Mouse (Mus musculus): ENCODE measurements around the gene Slc10a4. TPM values are rescaled to one million over a fixed set of nuclear protein-coding genes. Genes with fewer than 3 reads are reported as not detected.

Slc10a4 gene
- 17.1 and 29.3 TPM in 2 replicates for polyA plus RNA-seq (2015; fragmentation: Nextera tagmentation; extraction: Ambion mirVana)

DNA sequence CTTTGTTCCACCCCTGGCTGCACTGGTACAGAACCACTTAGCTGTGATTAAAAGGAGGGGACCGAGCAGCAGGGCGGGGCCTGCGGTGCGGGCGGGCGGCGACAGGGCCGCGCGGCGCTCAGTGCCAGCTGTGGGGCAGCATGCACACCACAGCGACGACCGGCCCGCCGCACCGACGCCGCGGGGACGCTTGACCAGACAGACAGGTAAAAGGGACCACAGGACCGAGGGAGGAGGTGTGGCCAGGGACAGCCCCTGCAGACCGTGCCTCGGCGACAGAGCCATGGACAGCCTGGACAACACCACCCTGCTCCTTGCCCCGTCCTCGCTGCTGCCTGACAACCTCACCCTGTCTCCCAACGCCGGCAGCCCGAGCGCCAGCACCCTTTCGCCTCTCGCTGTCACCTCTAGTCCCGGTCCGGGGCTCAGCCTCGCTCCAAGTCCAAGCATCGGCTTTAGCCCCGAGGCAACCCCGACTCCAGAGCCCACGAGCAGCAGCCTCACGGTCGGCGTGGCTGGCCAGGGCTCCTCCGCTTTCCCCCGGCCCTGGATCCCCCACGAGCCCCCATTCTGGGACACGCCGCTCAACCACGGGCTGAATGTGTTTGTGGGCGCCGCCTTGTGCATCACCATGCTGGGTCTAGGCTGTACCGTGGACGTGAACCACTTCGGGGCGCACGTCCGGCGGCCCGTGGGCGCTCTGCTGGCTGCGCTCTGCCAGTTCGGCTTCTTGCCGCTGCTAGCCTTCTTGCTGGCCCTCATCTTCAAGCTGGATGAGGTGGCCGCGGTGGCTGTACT, at the start of gene Slc10a4:
TSS of gene Slc10a4 (plus strand) at position 100 of the 798 bp plus-strand sequence.
- Histone ChIP-seq H3K4me1 (replicated peaks; ENCODE audit: control insufficient read depth, insufficient read depth, low read length) (peaks cover 8% of the 10 kb centered on the region), H3K4me3 (replicated peaks; ENCODE audit: low read length) (peak within 1 kb of the TSS; percentile 50), H3K9me3 (ENCODE audit: control insufficient read depth, low read length) (no peaks in the 10 kb centered on the region), H3K4me2 (ENCODE audit: low read length) (peak within 1 kb of the TSS; percentile 74), H3K9ac (replicated peaks; ENCODE audit: low read depth, low read length) (peak within 1 kb of the TSS; percentile 63), H3K27ac (ENCODE audit: low read length) (no peak within 1 kb of the TSS), H3K36me3 (ENCODE audit: control insufficient read depth, insufficient read depth) (no peaks in the 10 kb centered on the region), H3K27me3 (replicated peaks; ENCODE audit: control insufficient read depth, insufficient read depth, low read length) (no peaks in the 10 kb centered on the region; the same call in 1 of the 2 replicates)
- peak; percentile 92 for ATAC-seq
- WGBS, result 6% methylated on average over 65 of the region's 65 CpGs

DNA sequence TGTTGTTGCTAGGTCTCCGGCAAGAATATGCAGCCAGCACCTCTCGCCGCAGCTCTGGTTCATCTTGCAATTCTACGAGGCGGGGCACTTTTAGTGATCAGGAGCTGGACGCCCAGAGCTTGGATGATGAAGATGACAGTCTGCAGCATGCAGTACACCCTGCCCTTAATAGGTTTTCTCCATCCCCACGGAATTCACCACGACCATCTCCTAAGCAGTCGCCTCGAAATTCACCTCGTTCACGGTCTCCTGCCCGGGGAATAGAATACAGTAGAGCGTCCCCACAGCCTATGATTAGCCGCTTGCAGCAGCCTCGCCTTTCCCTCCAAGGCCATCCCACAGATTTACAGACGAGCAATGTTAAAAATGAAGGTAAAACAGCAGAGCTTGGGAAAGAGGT, 49.4 kb upstream of the Slc10a4 start:
- 93% methylated on average over 17 of the region's 17 CpGs for WGBS
- Histone ChIP-seq H3K9me3 (ENCODE audit: control insufficient read depth, low read length) (no peaks in the 10 kb centered on the region), H3K4me2 (ENCODE audit: low read length) (no peak overlapping the region), H3K9ac (replicated peaks; ENCODE audit: low read depth, low read length) (no peak overlapping the region), H3K27ac (ENCODE audit: low read length) (no peak overlapping the region), H3K36me3 (ENCODE audit: control insufficient read depth, insufficient read depth) (peaks cover 9% of the 10 kb centered on the region; the same call in 1 of the 2 replicates), H3K27me3 (replicated peaks; ENCODE audit: control insufficient read depth, insufficient read depth, low read length) (no peaks in the 10 kb centered on the region), H3K4me3 (replicated peaks; ENCODE audit: low read length) (no peak overlapping the region), H3K4me1 (replicated peaks; ENCODE audit: control insufficient read depth, insufficient read depth, low read length) (no peaks in the 10 kb centered on the region)
- ATAC-seq, result no peak

DNA sequence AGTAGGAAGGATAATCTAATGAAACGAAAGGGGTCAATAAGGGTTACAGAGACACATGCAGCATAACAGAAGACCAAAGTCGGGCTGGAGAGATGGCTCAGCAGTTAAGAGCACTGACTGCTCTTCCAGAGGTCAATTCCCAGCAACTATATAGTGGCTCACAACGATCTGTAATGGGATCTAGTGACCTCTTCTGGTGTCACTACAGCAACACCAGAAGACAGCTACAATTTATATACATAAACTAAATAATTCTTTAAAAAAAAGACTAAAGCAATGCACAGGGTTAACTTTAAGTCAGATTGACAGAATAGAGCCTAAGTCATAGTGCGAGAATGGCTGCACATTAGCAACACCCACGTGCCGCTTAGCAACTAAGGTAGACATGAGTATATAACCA, 46.6 kb upstream of the Slc10a4 start:
- H3K27ac ChIP-seq (ENCODE audit: low read length), result no peak overlapping the region
- no peaks in the 10 kb centered on the region for H3K9me3 ChIP-seq (ENCODE audit: control insufficient read depth, low read length)
- peaks cover 9% of the 10 kb centered on the region; the same call in 1 of the 2 replicates for H3K36me3 ChIP-seq (ENCODE audit: control insufficient read depth, insufficient read depth)
- H3K27me3 ChIP-seq (replicated peaks; ENCODE audit: control insufficient read depth, insufficient read depth, low read length), result no peaks in the 10 kb centered on the region
- no peak overlapping the region for H3K4me2 ChIP-seq (ENCODE audit: low read length)
- no peak for ATAC-seq
- H3K4me1 ChIP-seq (replicated peaks; ENCODE audit: control insufficient read depth, insufficient read depth, low read length), result no peaks in the 10 kb centered on the region
- 85% methylated on average over 6 of the region's 6 CpGs for WGBS
- H3K9ac ChIP-seq (replicated peaks; ENCODE audit: low read depth, low read length), result no peak overlapping the region
- no peak overlapping the region for H3K4me3 ChIP-seq (replicated peaks; ENCODE audit: low read length)

DNA sequence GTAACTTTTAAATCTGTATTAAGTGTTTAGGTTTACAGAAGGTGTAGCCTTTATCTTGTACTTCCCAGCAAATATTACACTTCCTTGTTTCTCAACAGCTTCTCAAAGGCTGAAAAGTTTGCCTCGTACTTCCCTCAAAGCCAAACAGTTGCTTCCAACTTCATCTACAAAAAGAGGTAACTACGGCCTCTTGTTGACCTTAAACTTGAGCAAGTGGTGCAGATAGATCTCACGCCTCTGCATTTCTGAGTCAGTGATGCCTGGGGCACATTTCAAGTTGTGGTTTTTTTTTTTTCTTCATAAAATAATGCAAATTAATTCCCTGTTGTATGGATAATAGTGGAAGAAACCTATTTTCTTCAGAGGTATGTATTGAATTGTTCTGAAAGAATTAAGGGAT, 41.0 kb upstream of the Slc10a4 start:
- H3K27me3 ChIP-seq (replicated peaks; ENCODE audit: control insufficient read depth, insufficient read depth, low read length), result no peaks in the 10 kb centered on the region
- H3K4me1 ChIP-seq (replicated peaks; ENCODE audit: control insufficient read depth, insufficient read depth, low read length), result no peaks in the 10 kb centered on the region
- H3K27ac ChIP-seq (ENCODE audit: low read length), result no peak overlapping the region
- H3K9me3 ChIP-seq (ENCODE audit: control insufficient read depth, low read length), result no peaks in the 10 kb centered on the region
- no peak overlapping the region for H3K4me2 ChIP-seq (ENCODE audit: low read length)
- 87% methylated on average over 3 of the region's 3 CpGs for WGBS
- peaks cover 2% of the 10 kb centered on the region; the same call in 1 of the 2 replicates for H3K36me3 ChIP-seq (ENCODE audit: control insufficient read depth, insufficient read depth)
- H3K9ac ChIP-seq (replicated peaks; ENCODE audit: low read depth, low read length), result no peak overlapping the region
- ATAC-seq, result no peak
- no peak overlapping the region for H3K4me3 ChIP-seq (replicated peaks; ENCODE audit: low read length)

DNA sequence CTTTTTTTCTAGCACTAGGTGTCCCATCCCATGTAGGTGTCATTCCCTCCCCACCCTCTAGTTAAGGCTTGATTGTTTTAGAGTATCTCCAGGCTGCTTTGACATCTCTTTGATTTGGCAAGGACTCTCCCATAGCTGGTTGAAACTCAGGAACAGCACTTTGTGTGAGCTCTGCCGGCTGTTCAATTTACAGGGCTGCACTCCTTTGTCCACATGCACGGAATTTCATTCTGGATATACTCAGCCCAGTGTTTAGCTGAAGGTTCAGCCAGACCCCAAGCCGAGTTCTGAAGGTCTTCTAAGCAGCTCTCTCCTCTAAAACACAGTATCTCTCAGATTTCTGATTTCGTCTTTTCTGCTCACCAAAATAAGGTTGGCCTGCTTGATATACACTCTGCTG, 34.2 kb upstream of the Slc10a4 start:
- WGBS, result 49% methylated on average over 4 of the region's 4 CpGs
- Histone ChIP-seq H3K4me2 (ENCODE audit: low read length) (no peak overlapping the region), H3K9ac (replicated peaks; ENCODE audit: low read depth, low read length) (no peak overlapping the region), H3K27ac (ENCODE audit: low read length) (no peak overlapping the region), H3K4me1 (replicated peaks; ENCODE audit: control insufficient read depth, insufficient read depth, low read length) (no peaks in the 10 kb centered on the region), H3K36me3 (ENCODE audit: control insufficient read depth, insufficient read depth) (no peaks in the 10 kb centered on the region; the same call in 1 of the 2 replicates), H3K9me3 (ENCODE audit: control insufficient read depth, low read length) (no peaks in the 10 kb centered on the region), H3K4me3 (replicated peaks; ENCODE audit: low read length) (no peak overlapping the region), H3K27me3 (replicated peaks; ENCODE audit: control insufficient read depth, insufficient read depth, low read length) (no peaks in the 10 kb centered on the region)
- no peak for ATAC-seq

DNA sequence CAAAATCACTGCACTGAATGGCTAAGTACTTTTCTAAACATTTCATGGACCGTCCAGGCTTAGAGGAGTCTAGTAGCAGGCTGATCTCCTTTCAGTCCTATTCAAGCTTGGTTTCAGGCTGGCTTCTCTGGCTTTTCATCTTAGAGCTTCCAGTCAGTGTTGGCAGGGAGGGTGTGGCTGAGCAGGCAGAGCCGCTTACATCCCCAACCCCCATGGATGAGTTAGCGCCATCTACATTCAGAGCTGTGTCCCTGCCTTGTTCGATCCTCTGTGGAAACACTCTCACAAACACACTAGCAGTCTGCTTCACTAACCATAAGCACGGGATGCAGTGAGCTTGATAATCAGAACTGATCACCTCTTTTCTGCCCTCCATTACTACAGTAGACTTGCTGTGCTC, 33.7 kb upstream of the Slc10a4 start:
- Histone ChIP-seq H3K9me3 (ENCODE audit: control insufficient read depth, low read length) (no peaks in the 10 kb centered on the region), H3K36me3 (ENCODE audit: control insufficient read depth, insufficient read depth) (no peaks in the 10 kb centered on the region; the same call in 1 of the 2 replicates), H3K27me3 (replicated peaks; ENCODE audit: control insufficient read depth, insufficient read depth, low read length) (no peaks in the 10 kb centered on the region), H3K27ac (ENCODE audit: low read length) (no peak overlapping the region), H3K4me2 (ENCODE audit: low read length) (no peak overlapping the region), H3K4me3 (replicated peaks; ENCODE audit: low read length) (no peak overlapping the region), H3K9ac (replicated peaks; ENCODE audit: low read depth, low read length) (no peak overlapping the region), H3K4me1 (replicated peaks; ENCODE audit: control insufficient read depth, insufficient read depth, low read length) (no peaks in the 10 kb centered on the region)
- peak; percentile 52; the same call in 1 of the 2 replicates for ATAC-seq
- WGBS, result 38% methylated on average over 5 of the region's 5 CpGs

DNA sequence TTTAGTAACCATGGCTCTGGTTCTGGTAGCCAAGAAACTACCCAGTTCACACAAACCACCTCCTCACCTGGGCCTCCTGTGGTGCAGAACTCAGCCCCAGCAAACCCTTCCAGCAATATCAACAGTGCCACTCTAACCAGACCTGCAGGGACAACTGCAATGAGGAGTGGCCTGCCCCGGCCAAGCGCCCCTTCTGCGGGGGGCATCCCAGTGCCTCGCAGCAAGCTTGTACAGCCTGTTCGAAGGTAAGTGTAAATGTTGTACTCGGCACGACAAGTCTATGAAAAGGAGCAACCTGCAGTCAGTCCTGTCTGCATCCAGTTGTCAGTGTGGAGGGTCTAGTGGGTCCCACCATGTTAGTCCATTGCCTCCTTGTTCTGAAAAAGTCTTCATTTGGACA, 32.1 kb upstream of the Slc10a4 start, which contains the start of gene Gm10135:
TSS of gene Gm10135 (minus strand) at position 101 of the 400 bp plus-strand sequence.
- Histone ChIP-seq H3K9me3 (ENCODE audit: control insufficient read depth, low read length) (no peaks in the 10 kb centered on the region), H3K27ac (ENCODE audit: low read length) (no peak within 1 kb of the TSS), H3K9ac (replicated peaks; ENCODE audit: low read depth, low read length) (no peak within 1 kb of the TSS), H3K4me2 (ENCODE audit: low read length) (no peak within 1 kb of the TSS), H3K27me3 (replicated peaks; ENCODE audit: control insufficient read depth, insufficient read depth, low read length) (no peaks in the 10 kb centered on the region), H3K4me1 (replicated peaks; ENCODE audit: control insufficient read depth, insufficient read depth, low read length) (no peaks in the 10 kb centered on the region), H3K36me3 (ENCODE audit: control insufficient read depth, insufficient read depth) (no peaks in the 10 kb centered on the region; the same call in 1 of the 2 replicates), H3K4me3 (replicated peaks; ENCODE audit: low read length) (no peak within 1 kb of the TSS)
- WGBS, result 97% methylated on average over 7 of the region's 7 CpGs
- ATAC-seq, result no peak

DNA sequence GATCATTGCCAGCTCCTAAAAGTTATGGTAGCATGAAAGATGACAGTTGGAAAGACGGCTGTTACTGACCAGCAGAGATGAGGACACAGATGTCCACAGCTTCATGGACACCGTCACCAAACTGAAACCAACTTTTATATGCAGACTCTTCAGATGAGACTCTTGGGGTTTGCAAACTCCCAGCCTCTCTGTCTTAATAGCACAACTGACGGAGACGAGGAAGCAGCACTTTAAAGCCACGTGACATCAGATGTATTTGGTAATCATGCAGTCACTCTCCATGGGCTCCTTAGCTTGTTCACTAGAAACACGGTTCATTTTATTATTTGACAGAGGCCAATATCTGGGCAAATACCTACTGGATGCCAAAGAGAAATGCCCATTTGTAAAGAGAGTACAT, 30.7 kb upstream of the Slc10a4 start:
- Histone ChIP-seq H3K9me3 (ENCODE audit: control insufficient read depth, low read length) (no peaks in the 10 kb centered on the region), H3K36me3 (ENCODE audit: control insufficient read depth, insufficient read depth) (no peaks in the 10 kb centered on the region), H3K27ac (ENCODE audit: low read length) (no peak overlapping the region), H3K9ac (replicated peaks; ENCODE audit: low read depth, low read length) (no peak overlapping the region), H3K27me3 (replicated peaks; ENCODE audit: control insufficient read depth, insufficient read depth, low read length) (no peaks in the 10 kb centered on the region), H3K4me3 (replicated peaks; ENCODE audit: low read length) (no peak overlapping the region), H3K4me2 (ENCODE audit: low read length) (no peak overlapping the region), H3K4me1 (replicated peaks; ENCODE audit: control insufficient read depth, insufficient read depth, low read length) (no peaks in the 10 kb centered on the region)
- 92% methylated on average over 6 of the region's 6 CpGs for WGBS
- ATAC-seq, result no peak

DNA sequence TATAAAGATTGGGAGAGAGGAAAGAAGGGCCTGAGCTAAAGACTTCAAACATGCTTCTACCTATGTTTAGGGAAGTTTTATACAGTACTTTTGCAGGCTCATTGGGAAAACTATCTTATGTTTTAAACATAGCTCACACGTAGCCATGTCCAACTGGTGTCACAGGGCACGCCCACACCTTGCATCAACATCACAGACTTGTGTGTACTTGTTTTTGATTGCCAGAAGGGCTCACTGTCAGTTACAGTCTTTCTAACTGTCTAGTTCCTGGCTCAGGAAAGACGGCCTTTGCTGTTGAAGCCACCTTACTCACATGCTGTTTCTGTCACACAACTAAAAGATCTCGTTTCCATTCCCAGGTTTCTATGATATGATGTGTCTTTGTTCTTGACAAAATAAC, 30.1 kb upstream of the Slc10a4 start:
- no peaks in the 10 kb centered on the region for H3K4me1 ChIP-seq (replicated peaks; ENCODE audit: control insufficient read depth, insufficient read depth, low read length)
- H3K36me3 ChIP-seq (ENCODE audit: control insufficient read depth, insufficient read depth), result no peaks in the 10 kb centered on the region
- H3K27me3 ChIP-seq (replicated peaks; ENCODE audit: control insufficient read depth, insufficient read depth, low read length), result no peaks in the 10 kb centered on the region
- WGBS, result 89% methylated on average over 4 of the region's 4 CpGs
- no peak overlapping the region for H3K4me2 ChIP-seq (ENCODE audit: low read length)
- H3K27ac ChIP-seq (ENCODE audit: low read length), result no peak overlapping the region
- H3K4me3 ChIP-seq (replicated peaks; ENCODE audit: low read length), result no peak overlapping the region
- ATAC-seq, result no peak
- no peaks in the 10 kb centered on the region for H3K9me3 ChIP-seq (ENCODE audit: control insufficient read depth, low read length)
- no peak overlapping the region for H3K9ac ChIP-seq (replicated peaks; ENCODE audit: low read depth, low read length)

Measured in forebrain, embryonic 16.5 days (tissue).